Mouse (Mus musculus) hindbrain, embryonic 15.5 days (tissue): ENCODE results near the gene Naip1. TPM values are rescaled to one million over a fixed set of nuclear protein-coding genes. Genes with fewer than 3 reads are reported as not detected.
"Not testable (repeated sequence)": the region's sequence is repeated elsewhere in the genome, so short reads cannot be mapped to it uniquely, and the experiment has no call there.

Experiments
- ATAC-seq: fragments of 200-750 bp; cut with Nextera tagmentation; 2 replicates; pipeline ENCODE4 v1.8.0; 2017; ENCODE audit warnings: low read depth, moderate number of reproducible peaks, moderate TSS enrichment; ENCODE audit not compliant: low FRiP score
- H3K27ac ChIP-seq: fragments of 300-500 bp; sonication (generic); replicated peaks from 2 replicates; pipeline ENCODE4 v1.5.1; 2015; ENCODE audit warnings: mild to moderate bottlenecking, inconsistent platforms
- H3K27me3 ChIP-seq: fragments of 300-500 bp; sonication (generic); 2 replicates; pipeline ENCODE4 v1.6.1; 2015; ENCODE audit warnings: control low read depth, inconsistent platforms
- H3K36me3 ChIP-seq: fragments of 300-500 bp; sonication (generic); 2 replicates; pipeline ENCODE4 v1.6.1; 2015; ENCODE audit warnings: control low read depth, inconsistent platforms
- H3K4me1 ChIP-seq: fragments of 300-500 bp; sonication (generic); replicated peaks from 2 replicates; pipeline ENCODE4 v1.6.1; 2015; ENCODE audit warnings: control low read depth, inconsistent platforms
- H3K4me2 ChIP-seq: fragments of 300-500 bp; sonication (generic); 2 replicates; pipeline ENCODE4 v1.6.1; 2015; ENCODE audit warnings: moderate library complexity, mild to moderate bottlenecking, inconsistent platforms
- H3K4me3 ChIP-seq: fragments of 300-500 bp; sonication (generic); 2 replicates; pipeline ENCODE4 v1.5.1; 2015; ENCODE audit warnings: mild to moderate bottlenecking, inconsistent platforms
- H3K9ac ChIP-seq: fragments of 300-500 bp; sonication (generic); 2 replicates; pipeline ENCODE4 v1.6.1; 2015; ENCODE audit warnings: inconsistent platforms
- H3K9me3 ChIP-seq: fragments of 300-500 bp; sonication (generic); 2 replicates; pipeline ENCODE4 v1.6.1; 2016; ENCODE audit warnings: control low read depth, inconsistent platforms
- WGBS: fragments of 180-500 bp; shearing (Covaris S2); methylation state at CpG from one replicate; pipeline ENCODE4 v1.1.7; 2015; 5-methylcytosine and 5-hydroxymethylcytosine counted together
- polyA plus RNA-seq: library from polyadenylated mRNA; unstranded; fragments of >200 nt; fragmentation: Nextera tagmentation; extraction: Ambion mirVana; gene quantifications from 2 replicates; pipeline ENCODE4 v1.2.1, GENCODE M21; 2015

The Naip1 gene
- polyA plus RNA-seq, 1 experiment from 2014 or later, result 0.08 TPM

DNA sequence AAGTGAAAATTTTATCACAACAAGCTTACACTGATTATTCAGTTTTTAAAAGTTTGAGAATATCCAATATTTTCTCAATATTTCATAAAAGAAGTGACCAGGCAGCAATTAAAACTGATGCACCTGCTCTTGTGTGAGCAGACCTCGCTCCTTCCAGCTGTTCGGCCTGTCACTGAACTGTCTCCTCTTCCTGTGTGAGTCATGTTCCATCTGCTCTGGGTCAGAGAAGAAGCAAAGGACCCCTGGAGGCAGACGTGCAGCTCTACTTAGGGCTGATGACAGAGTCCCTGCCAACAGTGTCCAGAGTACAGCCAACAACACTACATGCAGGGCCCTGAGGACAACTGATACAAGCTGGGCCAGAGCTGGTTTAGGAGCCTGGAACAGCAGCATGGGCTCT is 12.6 kb downstream of the Naip1 start:
- ATAC-seq, result no peak
- 48% methylated on average over 3 of the region's 3 CpGs for WGBS
- Histone ChIP-seq H3K36me3 (no peaks in the 10 kb centered on the region), H3K9me3 (no peaks in the 10 kb centered on the region), H3K9ac (no peak overlapping the region), H3K4me3 (no peak overlapping the region), H3K27me3 (no peaks in the 10 kb centered on the region), H3K4me1 (no peaks in the 10 kb centered on the region), H3K27ac (no peak overlapping the region), H3K4me2 (no peak overlapping the region)

DNA sequence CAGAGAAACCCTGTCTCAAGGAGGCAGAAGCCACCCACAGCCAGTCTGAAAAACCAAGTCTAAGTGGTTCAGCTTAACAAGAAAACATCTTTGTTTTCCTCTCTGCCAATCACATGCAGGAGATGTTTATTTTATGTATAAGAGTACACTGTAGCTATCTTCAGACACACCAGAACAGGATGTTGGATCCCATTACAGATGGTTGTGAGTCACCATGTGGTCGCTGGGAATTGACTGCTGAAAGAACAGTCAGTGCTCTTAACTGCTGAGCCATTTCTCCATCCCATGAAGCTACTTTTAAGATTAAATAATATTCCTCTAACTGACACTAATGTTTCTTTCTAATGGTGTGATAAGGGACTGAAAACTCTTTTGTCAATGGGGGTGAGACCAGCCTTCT is 14.0 kb downstream of the Naip1 start:
- no peaks in the 10 kb centered on the region for H3K9me3 ChIP-seq
- no peak overlapping the region for H3K9ac ChIP-seq
- H3K36me3 ChIP-seq, result no peaks in the 10 kb centered on the region
- H3K27ac ChIP-seq, result no peak overlapping the region
- no peaks in the 10 kb centered on the region for H3K4me1 ChIP-seq
- H3K27me3 ChIP-seq, result no peaks in the 10 kb centered on the region
- no peak overlapping the region for H3K4me3 ChIP-seq
- ATAC-seq, result no peak
- 69% methylated on average over 1 of the region's 1 CpGs for WGBS
- H3K4me2 ChIP-seq, result no peak overlapping the region

DNA sequence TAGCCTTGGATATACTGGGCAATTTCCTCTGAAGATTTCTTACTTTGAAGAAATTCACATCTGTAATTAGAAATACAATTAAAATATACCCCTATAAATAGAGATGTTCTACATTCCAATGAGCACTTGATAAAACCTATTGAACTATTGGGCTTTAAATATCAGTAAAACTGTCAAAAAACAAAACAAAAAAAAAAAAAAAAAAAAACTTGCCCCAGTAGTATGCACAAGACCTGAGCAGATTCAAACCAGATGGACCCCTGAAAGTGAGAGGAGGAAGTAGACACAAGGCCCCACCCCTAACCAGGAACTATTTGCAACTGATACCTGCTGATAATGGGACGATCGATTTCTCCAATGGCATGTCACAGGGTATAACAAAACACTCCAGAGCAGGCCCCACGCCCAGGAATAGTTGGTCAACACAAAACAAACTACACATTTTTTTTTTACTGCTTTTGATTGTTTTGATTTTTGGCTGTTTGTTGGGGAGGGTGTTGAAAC is 15.3 kb downstream of the Naip1 start:
- Histone ChIP-seq H3K9ac (no peak overlapping the region), H3K27me3 (no peaks in the 10 kb centered on the region), H3K4me3 (no peak overlapping the region), H3K4me2 (no peak overlapping the region), H3K9me3 (no peaks in the 10 kb centered on the region), H3K27ac (no peak overlapping the region), H3K4me1 (no peaks in the 10 kb centered on the region), H3K36me3 (no peaks in the 10 kb centered on the region)
- 77% methylated on average over 3 of the region's 3 CpGs for WGBS
- ATAC-seq, result no peak

DNA sequence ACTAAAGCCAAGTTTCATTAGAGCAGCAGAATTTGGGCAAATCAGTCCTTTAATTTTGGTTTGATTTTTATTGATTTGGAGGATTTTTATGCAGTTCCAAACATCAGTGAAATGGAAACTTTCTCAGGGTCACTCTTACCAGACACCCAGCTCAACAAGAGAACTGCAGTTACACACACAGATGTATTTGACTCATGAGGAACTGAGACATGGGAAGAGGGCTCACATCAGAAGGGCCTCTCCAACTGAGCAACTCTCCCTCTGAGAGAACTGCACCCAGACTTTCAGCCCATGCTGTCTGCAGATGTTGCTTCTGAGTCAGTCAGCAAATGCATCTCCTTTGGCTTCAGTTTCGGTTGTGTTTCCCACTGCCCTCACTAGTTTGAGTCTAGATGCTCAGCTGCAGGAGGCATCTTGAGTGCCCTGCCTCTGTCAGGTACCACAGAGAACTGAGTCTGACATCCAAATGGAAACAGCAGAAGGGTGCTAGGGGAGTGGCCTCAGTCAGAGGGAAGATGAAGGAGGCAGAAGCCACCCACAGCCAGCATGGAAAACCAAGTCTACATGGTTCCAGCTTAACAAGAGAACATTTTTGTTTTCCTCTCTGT is 16.0 kb downstream of the Naip1 start:
- not testable (repeated sequence) for H3K9me3 ChIP-seq, H3K36me3 ChIP-seq, H3K4me1 ChIP-seq, H3K27me3 ChIP-seq, ATAC-seq, H3K27ac ChIP-seq, H3K4me3 ChIP-seq, H3K9ac ChIP-seq, H3K4me2 ChIP-seq
- 73% methylated on average over 1 of the region's 1 CpGs for WGBS

DNA sequence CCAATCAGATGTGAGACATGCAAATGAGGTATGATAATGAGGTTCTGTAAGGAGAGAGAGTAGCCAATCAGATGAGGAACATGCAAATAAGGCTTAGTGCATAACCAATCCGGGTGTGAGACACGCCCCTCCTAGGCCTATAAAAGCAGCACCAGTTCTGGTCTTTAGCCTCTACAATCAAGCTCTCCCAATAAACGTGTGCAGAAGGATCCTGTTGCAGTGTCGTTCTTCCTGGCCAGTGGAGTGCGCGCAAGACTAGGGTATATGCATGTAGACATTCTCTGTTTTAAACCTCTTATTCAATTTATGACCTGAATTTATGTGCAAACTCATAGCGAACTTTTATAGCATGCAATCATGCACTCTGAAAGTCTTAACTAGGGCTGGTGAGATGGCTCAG is 32.7 kb downstream of the Naip1 start:
- not testable (repeated sequence) for H3K9me3 ChIP-seq, H3K4me1 ChIP-seq, H3K27ac ChIP-seq, H3K27me3 ChIP-seq, H3K36me3 ChIP-seq, ATAC-seq, H3K4me3 ChIP-seq, H3K4me2 ChIP-seq, H3K9ac ChIP-seq
- 90% methylated on average over 7 of the region's 7 CpGs for WGBS

DNA sequence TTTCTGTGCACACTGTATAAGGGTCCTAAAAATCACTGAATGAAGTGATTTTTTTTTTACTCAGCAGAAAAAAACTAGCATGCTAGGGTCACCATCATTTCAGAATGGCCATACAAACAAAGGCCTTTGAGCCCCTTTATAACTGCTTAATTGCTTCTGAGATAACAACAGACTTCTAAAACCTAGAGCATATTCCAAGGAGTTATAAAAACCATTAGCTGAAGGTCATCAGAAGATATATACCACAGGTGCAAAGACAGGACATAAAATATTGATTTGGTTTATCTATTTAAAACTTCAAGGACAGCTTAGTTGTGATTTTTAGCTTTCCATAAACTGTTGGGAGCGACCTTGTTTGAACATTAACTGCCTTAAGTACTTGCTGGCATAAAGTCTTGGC is 38.2 kb downstream of the Naip1 start:
- no peak overlapping the region for H3K4me3 ChIP-seq
- no peaks in the 10 kb centered on the region for H3K36me3 ChIP-seq
- H3K4me2 ChIP-seq, result no peak overlapping the region
- H3K9me3 ChIP-seq, result 0 out of 2 replicates have a peak, but pooled peaks cover 5% of the 10 kb centered on the region
- H3K9ac ChIP-seq, result no peak overlapping the region
- H3K27me3 ChIP-seq, result no peaks in the 10 kb centered on the region
- H3K4me1 ChIP-seq, result no peaks in the 10 kb centered on the region
- no peak overlapping the region for H3K27ac ChIP-seq
- 68% methylated on average over 1 of the region's 1 CpGs for WGBS
- no peak for ATAC-seq

DNA sequence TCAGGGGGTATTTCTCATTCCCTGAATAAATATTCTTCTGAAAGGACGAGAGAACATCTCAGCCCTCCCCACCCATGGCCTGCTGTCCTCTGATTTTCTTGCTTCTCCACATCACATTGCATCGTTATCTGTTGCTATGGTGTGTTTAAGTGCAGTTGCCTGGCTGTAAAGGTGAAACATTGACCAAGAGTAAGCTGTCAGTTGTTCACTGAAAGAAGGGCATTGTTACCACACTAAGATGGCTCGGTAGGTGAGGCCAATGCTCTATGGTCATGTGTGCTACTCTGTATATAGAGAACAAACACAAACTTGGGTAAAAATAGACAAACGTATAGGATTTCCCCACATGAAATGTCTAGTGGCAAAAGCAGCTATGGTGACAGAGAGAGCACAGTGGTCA is 42.8 kb downstream of the Naip1 start:
- no peak for ATAC-seq
- Histone ChIP-seq H3K4me3 (no peak overlapping the region), H3K9ac (no peak overlapping the region), H3K27ac (no peak overlapping the region), H3K4me1 (no peaks in the 10 kb centered on the region), H3K27me3 (no peaks in the 10 kb centered on the region), H3K9me3 (no peaks in the 10 kb centered on the region), H3K4me2 (no peak overlapping the region), H3K36me3 (no peaks in the 10 kb centered on the region)
- WGBS, result 74% methylated on average over 4 of the region's 4 CpGs

DNA sequence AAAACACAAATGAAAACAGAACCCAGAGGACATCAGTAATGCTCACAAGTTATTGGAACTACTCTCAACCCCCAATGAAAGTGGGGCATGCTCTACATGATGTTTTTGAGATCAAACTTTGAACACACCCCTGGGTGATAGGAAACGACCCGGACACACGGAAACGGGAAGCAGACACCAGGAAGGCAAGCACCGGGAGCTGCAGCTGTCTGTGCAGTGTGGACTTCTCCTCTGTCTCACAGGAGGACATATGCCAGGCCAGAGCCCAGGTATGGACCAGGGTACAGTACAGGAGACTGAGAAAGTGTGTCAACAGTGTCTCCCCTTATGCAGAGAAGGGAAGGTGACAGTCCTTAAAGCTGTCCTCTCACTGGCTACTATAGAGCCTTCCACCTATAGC is 43.5 kb downstream of the Naip1 start:
- Histone ChIP-seq H3K4me2 (no peak overlapping the region), H3K4me1 (no peaks in the 10 kb centered on the region), H3K9me3 (no peaks in the 10 kb centered on the region), H3K4me3 (no peak overlapping the region), H3K27me3 (no peaks in the 10 kb centered on the region), H3K9ac (no peak overlapping the region), H3K36me3 (no peaks in the 10 kb centered on the region), H3K27ac (no peak overlapping the region)
- WGBS, result 84% methylated on average over 5 of the region's 5 CpGs
- no peak for ATAC-seq

DNA sequence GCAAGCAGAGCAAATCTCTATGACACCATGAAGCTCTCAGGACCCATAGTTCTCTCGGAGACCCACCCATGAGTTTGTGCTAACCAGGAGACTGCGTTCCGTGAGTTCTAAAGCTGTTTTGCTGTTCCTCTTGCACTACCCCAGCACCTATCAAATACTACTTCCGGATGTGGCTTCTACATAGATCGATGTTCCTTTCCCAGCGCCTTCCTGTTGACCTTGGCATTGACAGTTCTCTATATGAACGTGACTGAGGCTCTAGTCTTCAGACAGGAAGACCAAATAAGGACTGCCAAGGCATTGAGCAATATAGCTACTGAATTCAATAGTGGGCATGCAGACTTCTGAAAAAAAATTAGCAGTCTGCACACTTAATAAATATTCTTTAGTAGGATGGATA is 44.4 kb downstream of the Naip1 start:
- H3K9me3 ChIP-seq, result no peaks in the 10 kb centered on the region

DNA sequence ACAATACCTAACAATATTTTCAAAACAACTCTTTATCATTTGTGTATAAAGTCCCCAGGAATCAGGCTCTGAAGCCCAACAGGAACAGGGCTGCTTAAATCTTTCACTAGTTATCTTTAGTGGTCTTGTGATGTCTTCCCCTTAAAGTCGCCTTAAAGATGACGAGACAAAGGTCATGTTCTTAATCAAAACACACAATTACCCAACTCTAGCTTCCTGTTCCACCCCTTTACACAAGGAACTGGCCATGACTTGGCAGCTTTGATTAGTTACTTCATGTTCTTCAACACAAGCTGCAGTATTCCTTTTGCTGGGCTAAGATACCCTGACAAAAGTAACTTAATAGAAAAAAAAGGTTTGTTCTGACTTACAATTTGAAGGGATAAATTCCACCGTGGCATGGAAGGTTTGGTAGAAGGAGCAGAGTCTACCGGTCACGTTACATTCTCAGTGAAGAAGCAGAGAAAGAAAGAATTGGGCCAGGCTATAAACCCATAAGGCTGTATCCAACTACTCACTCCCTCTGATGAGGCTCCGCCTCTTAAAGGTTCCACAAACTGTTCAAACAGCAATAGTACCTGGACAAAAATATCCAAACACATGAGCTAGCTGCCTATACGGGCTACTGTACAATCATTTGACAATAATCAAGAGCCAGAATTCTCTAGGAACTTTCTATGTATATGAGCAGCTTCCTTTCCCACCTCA is 49.6 kb downstream of the Naip1 start:
- not testable (repeated sequence) for H3K4me3 ChIP-seq, H3K27me3 ChIP-seq, H3K9me3 ChIP-seq, H3K4me1 ChIP-seq, ATAC-seq, H3K27ac ChIP-seq, H3K4me2 ChIP-seq, H3K36me3 ChIP-seq, H3K9ac ChIP-seq
- 87% methylated on average over 7 of the region's 7 CpGs for WGBS

More for the DNA sequence above, 44.4 kb downstream of the Naip1 start:
- no peak for ATAC-seq
- Histone ChIP-seq H3K36me3 (no peaks in the 10 kb centered on the region), H3K4me2 (no peak overlapping the region), H3K4me1 (no peaks in the 10 kb centered on the region), H3K27me3 (no peaks in the 10 kb centered on the region), H3K9ac (no peak overlapping the region), H3K4me3 (no peak overlapping the region), H3K27ac (no peak overlapping the region)
- 90% methylated on average over 7 of the region's 7 CpGs for WGBS

DNA sequence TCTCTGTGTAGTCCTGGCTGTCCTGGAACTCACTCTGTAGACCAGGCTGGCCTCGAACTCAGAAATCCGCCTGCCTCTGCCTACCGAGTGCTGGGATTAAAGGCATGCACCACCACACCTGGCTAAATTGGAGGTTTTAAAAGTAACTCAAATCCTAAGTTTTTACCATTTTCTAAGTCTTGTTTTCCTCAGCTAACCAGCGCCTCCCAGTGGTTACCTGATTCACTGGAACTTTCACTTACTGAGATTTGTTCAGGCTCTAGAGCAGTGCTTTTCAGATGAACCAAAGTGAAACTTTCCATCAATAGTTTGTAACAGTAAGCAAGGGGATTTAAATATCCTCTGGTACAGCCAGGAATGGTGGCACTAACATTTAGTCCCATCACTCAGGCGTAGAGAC is 61.6 kb downstream of the Naip1 start:
- ATAC-seq, H3K27me3 ChIP-seq, H3K4me1 ChIP-seq, H3K27ac ChIP-seq, H3K4me2 ChIP-seq, H3K36me3 ChIP-seq, H3K4me3 ChIP-seq, H3K9ac ChIP-seq, H3K9me3 ChIP-seq: not testable (repeated sequence)
- WGBS, result 28% methylated on average over 5 of the region's 5 CpGs

DNA sequence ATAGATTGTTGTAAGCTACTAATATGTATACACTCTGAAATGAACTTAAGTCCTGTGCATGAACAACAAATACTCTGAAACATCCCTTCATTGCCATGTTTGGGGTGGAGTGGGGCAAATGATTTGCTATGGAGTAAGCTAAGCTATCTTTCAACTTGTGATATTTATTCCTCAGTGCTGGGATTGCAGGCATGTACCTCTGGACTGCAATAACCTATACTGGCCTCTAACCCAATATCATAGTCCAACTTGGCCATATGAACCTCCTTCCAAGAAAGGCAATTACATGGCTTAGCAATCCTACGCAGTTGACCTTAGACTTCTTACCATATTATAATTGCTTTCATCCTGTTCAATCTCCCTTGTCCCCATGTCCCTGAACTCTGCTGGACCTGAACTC is 82.1 kb downstream of the Naip1 start:
- Histone ChIP-seq H3K27me3 (no peaks in the 10 kb centered on the region), H3K4me1 (no peaks in the 10 kb centered on the region)

More for the DNA sequence above, 82.1 kb downstream of the Naip1 start:
- ATAC-seq, result no peak
- Histone ChIP-seq H3K9ac (no peak overlapping the region), H3K36me3 (no peaks in the 10 kb centered on the region), H3K4me3 (no peak overlapping the region), H3K27ac (no peak overlapping the region), H3K9me3 (no peaks in the 10 kb centered on the region), H3K4me2 (no peak overlapping the region)
- 97% methylated on average over 1 of the region's 1 CpGs for WGBS
